Mouse (Mus musculus): ENCODE results near the gene Msgn1. TPM values are rescaled to one million over a fixed set of nuclear protein-coding genes. Genes with fewer than 3 reads are reported as not detected.

Msgn1 gene
- total RNA-seq, 2 experiments from 2014 or later: not detected

DNA sequence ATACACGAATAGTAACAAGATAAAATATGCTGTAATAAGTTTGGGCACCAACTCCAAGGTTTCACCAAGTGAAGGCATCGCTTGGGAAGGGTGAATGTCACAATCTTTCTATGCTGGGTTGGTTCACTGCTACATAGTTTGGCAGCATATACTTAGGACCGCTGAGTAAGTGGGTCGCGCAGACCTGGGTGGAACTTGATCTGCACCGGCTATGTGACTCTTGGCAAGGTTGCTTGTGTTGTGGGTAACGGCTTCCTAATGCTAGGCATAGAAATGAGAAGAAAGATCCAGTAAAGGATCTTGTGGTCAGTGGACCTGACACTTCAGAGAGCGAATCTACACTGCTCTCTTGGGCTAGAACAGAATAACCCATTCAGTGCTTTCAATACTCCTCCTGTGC lies 6.3 kb downstream of the Msgn1 start:
- intact Hi-C loops (cut with DNase I; ENCODE audit: low total_unique reads): no loop called here
- no peak for DNase-seq

DNA sequence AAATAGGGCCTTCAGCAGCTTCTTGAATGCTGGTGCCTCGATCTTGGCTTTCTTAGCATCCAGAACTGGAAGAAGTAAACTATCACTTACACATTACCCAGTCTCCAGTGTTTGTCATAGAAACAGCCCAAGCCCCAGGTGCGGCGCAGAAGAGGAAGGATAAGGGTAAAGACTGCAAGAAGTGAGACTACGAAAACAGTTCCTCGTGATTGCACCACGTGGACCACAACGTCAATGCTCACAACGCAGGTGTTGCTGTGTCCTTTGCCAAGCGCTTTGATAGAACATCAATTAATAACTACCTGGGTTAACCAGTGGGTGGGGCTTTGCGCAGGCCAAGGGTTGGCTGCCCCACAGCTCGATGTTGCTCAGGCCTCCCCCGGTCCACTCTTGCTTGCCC lies 8.1 kb downstream of the Msgn1 start:
- no peak for DNase-seq
- intact Hi-C loops (cut with DNase I; ENCODE audit: low total_unique reads): no loop called here

DNA sequence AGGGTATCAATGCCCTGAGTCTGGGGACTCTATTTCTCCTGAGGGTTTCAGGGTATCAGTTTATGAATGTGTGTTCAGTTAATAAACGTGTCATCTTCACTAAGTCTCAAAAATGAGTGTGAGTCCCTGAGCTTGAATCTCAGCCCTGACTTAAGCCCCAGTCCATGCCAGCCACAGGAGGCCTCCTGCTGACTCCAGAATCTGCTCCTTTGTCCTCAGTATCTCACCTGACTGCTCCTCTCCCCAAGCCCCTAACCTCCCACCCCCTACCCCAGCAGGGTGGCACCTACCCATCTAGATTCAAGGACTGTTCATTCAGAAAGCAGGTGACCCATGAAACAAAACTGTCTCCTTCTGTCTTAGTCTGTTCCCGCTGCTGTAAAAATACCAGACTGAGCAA lies 10.2 kb downstream of the Msgn1 start:
- no peak for DNase-seq
- intact Hi-C loops (cut with DNase I; ENCODE audit: low total_unique reads): loop anchor here (5.0 kb wide), 2 partner anchors 69 to 139 kb away; partner anchors contain the start of genes Gen1 and Smc6

DNA sequence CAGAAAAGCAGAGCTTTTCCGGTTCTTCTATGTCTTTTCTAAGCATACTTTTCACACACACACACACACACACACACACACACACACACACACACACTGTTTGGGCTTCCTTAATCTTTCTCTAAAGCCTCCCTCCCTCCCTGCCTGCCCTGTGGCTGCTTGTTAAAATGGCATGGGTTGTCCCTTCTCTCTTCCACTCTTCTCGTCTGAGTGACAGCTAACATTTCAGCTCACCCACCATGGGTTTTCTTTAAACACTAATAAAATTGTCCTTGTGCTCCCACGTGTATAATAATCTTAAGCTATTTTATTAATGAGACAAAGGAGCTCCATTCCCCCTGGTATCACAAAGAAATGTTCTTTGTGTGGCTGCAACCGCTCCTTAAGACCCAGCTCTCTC lies 10.7 kb downstream of the Msgn1 start:
- DNase-seq: no peak
- intact Hi-C loops (cut with DNase I; ENCODE audit: low total_unique reads): loop anchor here (5.0 kb wide), 2 partner anchors 69 to 139 kb away; partner anchors contain the start of genes Gen1 and Smc6

DNA sequence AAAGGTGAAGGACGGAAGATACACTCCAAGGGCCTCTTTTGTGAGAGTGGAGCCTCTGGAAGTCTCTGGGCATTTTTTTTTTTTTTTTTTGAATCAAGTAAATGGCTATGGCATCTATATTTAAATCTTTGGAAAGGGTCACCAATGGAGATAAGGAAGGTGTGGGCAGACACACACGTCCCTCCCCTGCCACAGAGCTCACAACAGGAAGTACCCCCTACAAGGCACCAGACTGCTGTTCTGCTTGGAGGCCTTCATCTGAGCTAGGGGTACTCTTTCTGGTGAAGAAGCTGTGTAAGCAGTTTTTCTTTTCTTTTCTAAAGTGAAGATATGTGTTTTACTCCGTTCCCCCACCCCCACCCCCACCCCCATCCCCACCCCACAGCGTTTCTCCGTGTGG lies 11.9 kb downstream of the Msgn1 start:
- intact Hi-C loops (cut with DNase I; ENCODE audit: low total_unique reads): loop anchor here (5.0 kb wide), 2 partner anchors 70 to 140 kb away; partner anchors contain the start of genes Gen1 and Smc6
- no peak for DNase-seq

DNA sequence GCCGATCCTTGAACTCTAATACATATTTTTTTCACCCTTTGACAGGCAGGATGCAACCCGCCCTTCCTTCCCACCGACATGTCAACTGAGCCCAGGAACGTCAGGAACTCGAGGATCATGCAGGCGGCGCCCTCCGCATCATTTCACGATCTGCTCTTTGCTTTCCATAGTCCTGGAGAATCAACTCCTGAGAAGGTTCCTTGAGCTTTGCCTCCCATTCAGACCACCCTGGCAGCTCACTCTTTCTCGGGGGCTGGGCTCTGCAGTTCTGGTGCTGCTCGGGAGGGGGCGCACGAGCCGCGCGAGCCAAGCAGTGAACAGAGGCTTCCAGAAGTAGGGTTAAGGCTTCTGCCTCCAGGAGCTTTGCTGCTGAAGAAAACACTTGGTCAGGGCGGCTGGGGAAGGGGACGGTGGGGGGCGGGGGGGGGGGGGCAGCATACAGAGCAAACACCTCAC lies 12.6 kb downstream of the Msgn1 start:
- intact Hi-C loops (cut with DNase I; ENCODE audit: low total_unique reads): loop anchor here (5.0 kb wide), 2 partner anchors 71 to 141 kb away; partner anchors contain the start of genes Gen1 and Smc6
- peak; percentile 75 for DNase-seq

DNA sequence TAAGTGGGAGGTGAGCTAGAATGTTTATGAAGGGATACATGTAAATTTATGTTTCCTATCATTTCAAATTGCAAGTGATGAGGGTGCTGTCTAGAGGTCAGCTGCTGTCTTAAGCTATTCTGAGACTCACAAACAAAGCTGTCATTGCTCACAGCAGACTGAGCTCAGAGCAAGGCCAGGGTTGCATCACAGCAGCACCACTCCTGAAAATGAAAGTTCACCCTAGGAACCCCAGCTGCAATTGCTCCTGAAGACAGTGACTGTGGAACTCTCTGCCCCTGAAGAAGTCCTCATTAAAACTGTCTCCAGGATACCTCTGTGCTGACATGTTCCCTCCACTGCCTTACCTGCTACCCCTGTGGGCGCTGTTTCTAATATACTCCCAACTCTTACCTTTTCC lies 13.7 kb downstream of the Msgn1 start:
- DNase-seq: no peak
- intact Hi-C loops (cut with DNase I; ENCODE audit: low total_unique reads): loop anchor here (5.0 kb wide), 2 partner anchors 72 to 142 kb away; partner anchors contain the start of genes Gen1 and Smc6

DNA sequence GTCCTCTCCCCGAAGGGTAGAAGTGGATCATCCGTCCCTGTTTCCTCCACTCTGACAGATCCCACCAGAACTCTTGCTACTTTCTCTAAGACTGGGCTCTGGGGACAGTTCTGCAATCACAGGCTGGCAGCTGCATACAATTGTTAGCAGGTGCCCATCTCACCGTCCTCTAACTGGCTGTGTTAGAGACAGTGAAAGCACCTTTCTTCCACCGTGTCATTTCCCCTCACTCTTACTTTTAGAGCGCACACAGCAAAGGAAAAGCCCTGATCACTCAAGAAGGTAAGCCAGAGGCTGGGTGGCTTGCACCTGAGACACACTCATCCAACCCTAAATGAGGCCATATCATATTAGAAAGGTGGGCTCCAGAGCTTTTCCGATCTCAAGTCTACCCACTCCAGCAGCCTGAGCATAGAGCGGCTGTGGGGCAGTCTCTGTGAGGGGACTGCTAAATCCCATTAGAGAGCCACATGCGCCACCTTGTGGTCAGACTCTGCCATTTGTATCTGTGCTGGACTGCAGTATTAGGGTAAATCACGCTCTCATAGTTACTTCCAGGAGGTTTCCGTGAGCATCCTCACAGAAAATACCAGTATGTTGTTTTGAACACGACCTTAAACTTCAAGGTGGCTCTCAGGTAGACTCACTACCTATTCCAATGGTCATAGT lies 30.2 kb downstream of the Msgn1 start:
- intact Hi-C loops (cut with DNase I; ENCODE audit: low total_unique reads): no loop called here
- peak; percentile 87 for DNase-seq

DNA sequence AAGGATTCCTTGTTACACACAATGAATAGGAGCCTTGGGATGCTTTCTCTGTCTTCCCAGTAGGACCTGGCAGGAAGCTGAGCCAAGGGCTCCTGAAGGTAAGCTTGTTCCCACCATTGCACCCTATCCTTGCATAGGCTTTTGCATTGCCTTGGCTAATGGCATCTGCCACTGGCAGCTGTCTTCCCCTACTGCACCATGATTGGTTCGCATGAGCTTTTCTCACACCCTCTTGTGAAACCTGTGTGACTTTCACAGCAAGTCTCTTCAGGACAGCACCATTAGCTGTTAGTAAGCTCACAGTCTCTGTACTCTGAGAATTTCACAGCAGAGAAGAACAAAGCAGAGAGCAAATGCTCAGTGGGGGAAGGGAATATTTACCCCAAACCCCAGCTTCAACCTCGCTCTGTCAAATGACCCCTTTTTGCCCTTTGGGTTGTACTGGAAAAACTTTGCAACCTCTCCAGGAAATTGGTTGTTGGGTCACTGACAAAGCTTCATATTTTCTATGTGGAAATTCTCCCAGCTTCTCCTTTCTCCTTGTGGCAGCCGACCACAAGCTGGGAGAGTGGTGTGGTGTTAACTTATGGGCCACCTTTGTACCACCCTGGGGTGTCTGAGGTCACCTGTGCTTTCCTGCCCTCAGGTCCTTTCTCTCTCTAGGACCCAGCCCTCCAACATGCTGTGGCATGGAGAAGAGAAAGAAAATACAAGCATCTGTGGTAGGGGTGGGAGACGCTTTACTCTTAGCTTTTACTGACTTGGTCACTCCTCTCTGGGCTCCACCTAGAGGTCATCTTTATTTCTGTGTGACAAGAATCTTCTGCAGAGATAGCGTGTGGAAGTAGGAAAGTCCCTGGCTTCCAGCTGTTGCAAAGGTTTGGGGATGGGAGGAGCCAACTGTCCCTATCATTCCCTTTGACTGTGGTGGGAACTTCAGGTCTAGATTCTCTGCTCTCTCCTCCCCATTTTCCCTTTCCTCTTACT lies 31.1 kb downstream of the Msgn1 start:
- intact Hi-C loops (cut with DNase I; ENCODE audit: low total_unique reads): no loop called here
- DNase-seq: no peak

DNA sequence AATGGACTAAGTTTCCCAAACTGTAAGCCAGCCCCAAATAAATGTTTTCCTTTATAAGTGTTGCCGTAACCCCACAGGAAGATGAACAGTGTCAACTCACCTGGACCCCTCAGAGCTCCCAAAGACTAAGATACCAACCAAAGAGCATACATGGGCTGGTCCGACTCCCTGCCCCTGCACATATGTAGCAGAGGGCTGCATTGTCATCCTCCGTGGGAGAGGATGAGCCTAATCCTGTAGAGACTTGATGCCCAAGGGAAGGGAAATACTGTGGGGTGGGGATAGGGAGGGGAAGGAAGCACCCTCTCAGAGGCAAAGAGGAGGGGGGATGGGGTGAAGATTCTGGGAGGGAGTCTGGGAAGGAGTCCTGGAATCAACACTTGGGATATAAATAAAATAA lies 50.1 kb downstream of the Msgn1 start:
- no peak for DNase-seq
- intact Hi-C loops (cut with DNase I; ENCODE audit: low total_unique reads): no loop called here

Other genes with a start within 250 kb of the Msgn1 start
- 1 to 10 TPM in 1 of 2 experiments, under 1 TPM in 1; 0.82 to 1.0 TPM for gene Kcns3, start 57.9 kb downstream of the Msgn1 start, total RNA-seq (2021)
- 1 to 10 TPM; 2.5 TPM for gene Gen1, start 56.8 kb upstream of the Msgn1 start, total RNA-seq (2021)
- 10 to 100 TPM; 30.4 to 36.0 TPM for gene Smc6, start 56.9 kb upstream of the Msgn1 start, total RNA-seq (2021)
- gene Vsnl1, start 227.6 kb upstream of the Msgn1 start, total RNA-seq (2021): under 1 TPM in 1 of 2 experiments, not detected in 1; 0.11 TPM
- not detected for gene Rad51ap2, start 247.1 kb upstream of the Msgn1 start, total RNA-seq (2021)